Mouse (Mus musculus): Measurements from ENCODE around the gene D130052B06Rik.

D130052B06Rik gene

DNA sequence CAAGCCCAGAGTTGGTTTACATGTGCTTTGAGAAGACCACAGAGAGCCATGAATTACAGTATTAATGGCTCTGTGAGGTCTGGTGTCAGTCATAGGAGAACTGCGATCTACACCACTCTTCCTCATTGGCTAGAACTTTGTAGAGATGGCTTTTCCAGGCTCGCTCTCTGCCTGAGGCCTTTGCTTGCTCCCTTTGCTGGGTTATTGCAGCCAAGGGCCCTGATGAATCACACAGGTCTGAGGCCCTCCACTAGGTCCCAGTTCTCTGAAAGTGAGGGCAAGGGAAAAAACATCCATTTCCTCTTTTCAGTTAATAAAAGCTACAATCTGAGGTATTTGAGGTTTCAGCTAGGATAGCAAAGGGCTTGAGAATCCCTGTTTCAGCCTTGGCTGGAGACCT lies 64.5 kb downstream of the D130052B06Rik start:
- no peak for DNase-seq (ENCODE audit: low spot score in 2 of 2)

DNA sequence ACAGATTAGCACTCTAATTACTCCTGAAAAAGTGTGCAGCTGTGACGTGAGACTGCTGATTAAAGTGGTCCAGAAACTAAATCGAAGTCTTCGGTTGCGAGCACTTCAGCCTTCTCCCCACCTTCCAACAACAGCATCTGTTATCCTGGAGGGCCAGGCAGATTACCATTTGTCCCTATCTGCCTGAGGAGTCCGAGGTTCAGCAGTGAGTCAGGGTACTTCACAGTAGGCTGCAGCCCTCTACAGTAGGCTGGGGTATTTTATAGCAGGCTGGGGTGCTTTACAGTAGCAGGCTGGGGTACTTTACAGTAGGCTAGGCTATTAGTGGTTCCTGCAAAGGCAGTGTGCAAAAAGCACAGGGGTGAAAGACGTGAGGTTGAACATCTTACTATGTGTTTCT lies 69.3 kb downstream of the D130052B06Rik start:
- no peak for DNase-seq (ENCODE audit: low spot score in 2 of 2)

DNA sequence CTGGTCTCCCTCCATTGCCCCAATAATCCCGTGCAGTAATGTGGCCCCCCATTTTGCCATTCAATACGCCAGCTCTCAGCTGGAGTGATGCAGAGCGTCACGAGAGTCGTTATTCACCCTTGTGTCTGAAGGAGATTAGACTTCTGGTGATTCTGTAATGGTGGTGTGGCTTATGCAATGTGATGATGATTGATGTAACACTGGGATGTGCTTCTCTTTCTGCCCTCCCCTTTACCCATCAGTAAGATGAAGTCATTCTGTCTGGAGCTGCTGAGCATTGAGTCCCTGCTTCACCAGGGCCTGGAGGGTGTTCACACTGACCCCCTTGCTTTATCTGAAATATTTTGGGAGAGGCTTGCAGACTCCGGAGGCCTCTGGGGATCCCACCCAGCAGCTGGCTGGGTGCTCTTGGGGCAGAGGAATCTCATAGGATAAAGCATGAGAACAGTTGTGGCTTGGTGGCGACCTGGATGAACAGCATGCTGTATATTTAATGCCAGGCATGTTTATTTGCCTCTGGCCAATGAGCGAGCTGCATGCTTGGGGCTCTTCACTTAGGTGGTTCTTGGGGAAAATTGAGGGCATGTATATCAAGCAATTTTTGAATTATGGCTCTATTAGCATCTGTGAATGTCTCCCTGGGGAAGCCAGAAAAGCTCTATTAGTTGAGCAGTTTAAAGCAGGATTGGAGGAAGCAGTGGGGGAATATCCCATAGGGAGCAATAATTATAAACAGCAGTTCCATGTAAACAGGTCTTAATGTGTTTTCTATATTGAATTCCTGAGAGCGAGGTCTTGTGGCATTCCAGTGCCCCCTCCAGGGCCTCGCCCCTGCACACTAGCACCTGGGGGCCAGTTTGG lies 71.2 kb downstream of the D130052B06Rik start:
- DNase-seq (ENCODE audit: low spot score in 2 of 2): no peak
